Mouse (Mus musculus): ENCODE results near the gene Aig1. TPM values are rescaled to one million over a fixed set of nuclear protein-coding genes. Genes with fewer than 3 reads are reported as not detected.
A peak's percentile ranks its signal among the peaks of the same experiment; 100 is the strongest.
"Not testable (repeated sequence)": the region's sequence is repeated elsewhere in the genome, so short reads cannot be mapped to it uniquely, and the experiment has no call there.

Aig1 gene
- 11.5 and 12.0 TPM in 2 replicates for polyA plus RNA-seq (2014; fragmentation: Nextera tagmentation; extraction: Ambion mirVana)

GRCm38 (mm10) chr10:13868371-13869321 is at the start of gene Aig1:
Gene Aig1, minus strand, starts transcription at chr10:13868980.
- WGBS, result 3% methylated on average over 74 of the region's 77 CpGs
- Histone ChIP-seq H3K9me3 (ENCODE audit: control insufficient read depth, low read length) (no peaks in the 10 kb centered on the region), H3K4me2 (ENCODE audit: low read depth, severe bottlenecking) (peak within 1 kb of the TSS; percentile 81), H3K4me3 (ENCODE audit: low read depth, low read length) (peak within 1 kb of the TSS; percentile 54), H3K4me1 (ENCODE audit: control insufficient read depth, insufficient read depth, low read length) (no peaks in the 10 kb centered on the region), H3K27ac (replicated peaks; ENCODE audit: low read depth, low read length) (no peak within 1 kb of the TSS), H3K36me3 (ENCODE audit: control insufficient read depth, insufficient read depth, low read length) (no peaks in the 10 kb centered on the region), H3K27me3 (ENCODE audit: control insufficient read depth, insufficient read depth, low read length) (0 out of 2 replicates have a peak, but pooled peaks cover 4% of the 10 kb centered on the region), H3K9ac (ENCODE audit: low read length) (peak within 1 kb of the TSS; percentile 67)
- ATAC-seq (ENCODE audit: insufficient number of reproducible peaks, low FRiP score, low TSS enrichment, low read depth), result peak; percentile 85; the same call in 1 of the 2 replicates
- DNase-seq (ENCODE audit: low spot score), result peak; percentile 65

GRCm38 (mm10) chr10:13916645-13917342 is 48.0 kb upstream of the Aig1 start:
- H3K4me2 ChIP-seq (ENCODE audit: low read depth, severe bottlenecking), result no peak overlapping the region
- H3K4me1 ChIP-seq (ENCODE audit: control insufficient read depth, insufficient read depth, low read length), result no peaks in the 10 kb centered on the region
- DNase-seq (ENCODE audit: low spot score) (peak; percentile 21), ATAC-seq (ENCODE audit: insufficient number of reproducible peaks, low FRiP score, low TSS enrichment, low read depth) (no peak)
- no peak overlapping the region for H3K27ac ChIP-seq (replicated peaks; ENCODE audit: low read depth, low read length)
- no peak overlapping the region for H3K4me3 ChIP-seq (ENCODE audit: low read depth, low read length)
- 70% methylated on average over 12 of the region's 12 CpGs for WGBS
- no peak overlapping the region for H3K9ac ChIP-seq (ENCODE audit: low read length)
- H3K36me3 ChIP-seq (ENCODE audit: control insufficient read depth, insufficient read depth, low read length), result no peaks in the 10 kb centered on the region
- no peaks in the 10 kb centered on the region for H3K9me3 ChIP-seq (ENCODE audit: control insufficient read depth, low read length)
- H3K27me3 ChIP-seq (ENCODE audit: control insufficient read depth, insufficient read depth, low read length), result no peaks in the 10 kb centered on the region

- no peaks in the 10 kb centered on the region for H3K27me3 ChIP-seq (ENCODE audit: control insufficient read depth, insufficient read depth, low read length)
- H3K36me3 ChIP-seq (ENCODE audit: control insufficient read depth, insufficient read depth, low read length), result no peaks in the 10 kb centered on the region
- ATAC-seq (ENCODE audit: insufficient number of reproducible peaks, low FRiP score, low TSS enrichment, low read depth) (no peak), DNase-seq (ENCODE audit: low spot score) (no peak)
- WGBS, result 96% methylated on average over 3 of the region's 3 CpGs
- no peak overlapping the region for H3K4me3 ChIP-seq (ENCODE audit: low read depth, low read length)
- no peak overlapping the region for H3K4me2 ChIP-seq (ENCODE audit: low read depth, severe bottlenecking)
- no peaks in the 10 kb centered on the region for H3K4me1 ChIP-seq (ENCODE audit: control insufficient read depth, insufficient read depth, low read length)
- H3K9ac ChIP-seq (ENCODE audit: low read length), result no peak overlapping the region
- H3K27ac ChIP-seq (replicated peaks; ENCODE audit: low read depth, low read length), result no peak overlapping the region
- H3K9me3 ChIP-seq (ENCODE audit: control insufficient read depth, low read length), result no peaks in the 10 kb centered on the region
These were observed 46.4 kb upstream of the Aig1 start for GRCm38 (mm10) chr10:13915211-13915610.

- no peaks in the 10 kb centered on the region for H3K27me3 ChIP-seq (ENCODE audit: control insufficient read depth, insufficient read depth, low read length)
- DNase-seq (ENCODE audit: low spot score), result no peak
- H3K36me3 ChIP-seq (ENCODE audit: control insufficient read depth, insufficient read depth, low read length), result no peaks in the 10 kb centered on the region
- no peak overlapping the region for H3K4me2 ChIP-seq (ENCODE audit: low read depth, severe bottlenecking)
- no peaks in the 10 kb centered on the region for H3K4me1 ChIP-seq (ENCODE audit: control insufficient read depth, insufficient read depth, low read length)
- H3K27ac ChIP-seq (replicated peaks; ENCODE audit: low read depth, low read length), result no peak overlapping the region
- no peaks in the 10 kb centered on the region for H3K9me3 ChIP-seq (ENCODE audit: control insufficient read depth, low read length)
- no peak overlapping the region for H3K4me3 ChIP-seq (ENCODE audit: low read depth, low read length)
- ATAC-seq (ENCODE audit: insufficient number of reproducible peaks, low FRiP score, low TSS enrichment, low read depth), result no peak
- no peak overlapping the region for H3K9ac ChIP-seq (ENCODE audit: low read length)
These were observed 44.9 kb upstream of the Aig1 start for GRCm38 (mm10) chr10:13913689-13914088.

DNA sequence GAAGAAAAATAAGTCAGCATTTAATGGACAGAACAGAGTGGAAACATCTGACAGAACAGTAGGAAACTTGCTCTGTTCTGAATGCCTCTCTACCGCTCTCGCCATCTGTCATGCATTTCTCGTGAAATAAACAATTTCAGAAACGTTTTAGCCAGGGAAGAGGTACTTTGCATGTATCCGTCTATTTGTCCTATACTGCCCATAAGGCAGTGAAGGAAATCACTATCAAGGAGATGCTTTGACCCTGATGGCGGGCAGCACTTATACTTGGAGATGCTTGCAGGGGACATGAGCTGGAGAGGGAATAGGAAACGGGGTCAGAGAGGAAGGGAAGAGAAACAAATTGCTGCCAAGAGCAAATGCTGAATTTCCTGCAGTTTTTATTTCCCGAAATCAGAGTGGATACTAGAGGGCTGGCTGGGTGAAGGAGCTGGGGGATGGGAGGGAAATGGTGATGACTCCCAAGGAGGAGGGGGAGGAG is 37.5 kb upstream of the Aig1 start:
- no peak overlapping the region for H3K4me2 ChIP-seq (ENCODE audit: low read depth, severe bottlenecking)
- H3K9ac ChIP-seq (ENCODE audit: low read length), result no peak overlapping the region
- DNase-seq (ENCODE audit: low spot score) (no peak), ATAC-seq (ENCODE audit: insufficient number of reproducible peaks, low FRiP score, low TSS enrichment, low read depth) (no peak)
- 84% methylated on average over 8 of the region's 8 CpGs for WGBS
- no peaks in the 10 kb centered on the region for H3K27me3 ChIP-seq (ENCODE audit: control insufficient read depth, insufficient read depth, low read length)
- no peak overlapping the region for H3K4me3 ChIP-seq (ENCODE audit: low read depth, low read length)
- H3K4me1 ChIP-seq (ENCODE audit: control insufficient read depth, insufficient read depth, low read length), result no peaks in the 10 kb centered on the region
- no peaks in the 10 kb centered on the region for H3K9me3 ChIP-seq (ENCODE audit: control insufficient read depth, low read length)
- H3K36me3 ChIP-seq (ENCODE audit: control insufficient read depth, insufficient read depth, low read length), result no peaks in the 10 kb centered on the region
- H3K27ac ChIP-seq (replicated peaks; ENCODE audit: low read depth, low read length), result no peak overlapping the region

DNA sequence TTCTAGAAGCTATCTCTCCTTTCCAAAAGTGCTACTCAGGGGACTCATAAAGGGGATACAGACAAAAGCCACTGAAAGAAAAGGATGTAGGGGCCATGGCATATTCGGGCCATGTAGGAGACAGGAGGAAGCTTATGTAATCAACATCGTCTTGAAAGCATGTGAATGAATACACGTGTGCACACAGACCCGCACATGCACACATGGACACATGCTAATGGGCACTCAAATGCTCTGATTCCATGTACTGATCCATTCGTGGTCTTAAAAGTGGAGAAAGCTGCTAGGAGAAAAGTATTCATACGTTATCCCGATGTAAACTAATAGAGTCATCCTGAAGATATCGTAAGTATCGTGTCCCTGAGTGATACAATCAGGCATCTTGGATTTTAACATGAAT is 36.8 kb upstream of the Aig1 start:
- Histone ChIP-seq H3K4me3 (ENCODE audit: low read depth, low read length) (no peak overlapping the region), H3K27ac (replicated peaks; ENCODE audit: low read depth, low read length) (no peak overlapping the region), H3K36me3 (ENCODE audit: control insufficient read depth, insufficient read depth, low read length) (no peaks in the 10 kb centered on the region), H3K9me3 (ENCODE audit: control insufficient read depth, low read length) (no peaks in the 10 kb centered on the region), H3K27me3 (ENCODE audit: control insufficient read depth, insufficient read depth, low read length) (no peaks in the 10 kb centered on the region), H3K4me1 (ENCODE audit: control insufficient read depth, insufficient read depth, low read length) (no peaks in the 10 kb centered on the region), H3K4me2 (ENCODE audit: low read depth, severe bottlenecking) (no peak overlapping the region), H3K9ac (ENCODE audit: low read length) (no peak overlapping the region)
- ATAC-seq (ENCODE audit: insufficient number of reproducible peaks, low FRiP score, low TSS enrichment, low read depth) (no peak), DNase-seq (ENCODE audit: low spot score) (no peak)
- WGBS, result 92% methylated on average over 9 of the region's 9 CpGs

DNA sequence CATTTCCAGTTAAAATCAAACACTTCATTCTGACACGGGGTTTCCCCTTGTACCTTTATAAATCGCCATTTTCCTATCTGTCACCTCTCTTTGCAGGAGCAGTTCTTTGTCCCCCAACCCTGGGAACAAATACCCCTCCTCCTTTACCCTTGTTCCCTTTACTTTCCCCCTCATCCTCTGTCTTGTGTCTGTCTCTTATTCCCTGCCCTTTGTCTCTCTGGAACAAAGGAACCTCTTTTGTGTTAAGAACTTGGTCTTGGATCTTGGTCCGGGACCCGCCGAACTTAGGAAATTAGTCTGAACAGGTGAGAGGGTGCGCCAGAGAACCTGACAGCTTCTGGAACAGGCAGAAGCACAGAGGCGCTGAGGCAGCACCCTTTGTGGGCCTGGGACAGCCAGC is 24.0 kb upstream of the Aig1 start:
- not testable (repeated sequence) for H3K27me3 ChIP-seq (ENCODE audit: control insufficient read depth, insufficient read depth, low read length); H3K9ac ChIP-seq (ENCODE audit: low read length); H3K4me1 ChIP-seq (ENCODE audit: control insufficient read depth, insufficient read depth, low read length); H3K9me3 ChIP-seq (ENCODE audit: control insufficient read depth, low read length); H3K4me2 ChIP-seq (ENCODE audit: low read depth, severe bottlenecking); DNase-seq (ENCODE audit: low spot score); H3K4me3 ChIP-seq (ENCODE audit: low read depth, low read length); ATAC-seq (ENCODE audit: insufficient number of reproducible peaks, low FRiP score, low TSS enrichment, low read depth); H3K27ac ChIP-seq (replicated peaks; ENCODE audit: low read depth, low read length); H3K36me3 ChIP-seq (ENCODE audit: control insufficient read depth, insufficient read depth, low read length)
- 91% methylated on average over 6 of the region's 7 CpGs for WGBS

- no peaks in the 10 kb centered on the region for H3K9me3 ChIP-seq (ENCODE audit: control insufficient read depth, low read length)
- H3K9ac ChIP-seq (ENCODE audit: low read length), result no peak overlapping the region
- H3K27me3 ChIP-seq (ENCODE audit: control insufficient read depth, insufficient read depth, low read length), result no peaks in the 10 kb centered on the region
- DNase-seq (ENCODE audit: low spot score) (no peak), ATAC-seq (ENCODE audit: insufficient number of reproducible peaks, low FRiP score, low TSS enrichment, low read depth) (no peak)
- 81% methylated on average over 10 of the region's 10 CpGs for WGBS
- H3K4me2 ChIP-seq (ENCODE audit: low read depth, severe bottlenecking), result no peak overlapping the region
- no peaks in the 10 kb centered on the region for H3K4me1 ChIP-seq (ENCODE audit: control insufficient read depth, insufficient read depth, low read length)
- H3K4me3 ChIP-seq (ENCODE audit: low read depth, low read length), result no peak overlapping the region
- no peak overlapping the region for H3K27ac ChIP-seq (replicated peaks; ENCODE audit: low read depth, low read length)
- H3K36me3 ChIP-seq (ENCODE audit: control insufficient read depth, insufficient read depth, low read length), result no peaks in the 10 kb centered on the region
These were observed 14.4 kb upstream of the Aig1 start for GRCm38 (mm10) chr10:13882975-13883875.
